Mouse (Mus musculus) E14TG2a.4 (cell line): ENCODE measurements around the gene Rbm33.

Experiments
- H3K27me3 ChIP-seq: 2 replicates; pipeline ENCODE4 v1.6.1; 2014; ENCODE audit warnings: low read length, control low read depth; ENCODE audit not compliant: insufficient read depth
- H3K36me3 ChIP-seq: 2 replicates; pipeline ENCODE4 v1.6.1; 2014; ENCODE audit warnings: low read length, control low read depth; ENCODE audit not compliant: insufficient read depth
- H3K4me1 ChIP-seq: replicated peaks from 2 replicates; pipeline ENCODE4 v1.6.1; 2014; ENCODE audit warnings: low read depth, low read length, control low read depth
- H3K4me3 ChIP-seq: replicated peaks from 2 replicates; pipeline ENCODE4 v1.5.1; 2014; ENCODE audit warnings: mild to moderate bottlenecking, low read length
- H3K9me3 ChIP-seq: 2 replicates; pipeline ENCODE4 v1.6.1; 2014; ENCODE audit warnings: low read length, control low read depth
- CTCF ChIP-seq: conservative IDR thresholded peaks from 2 replicates; pipeline ENCODE4 v1.5.1; 2014; ENCODE audit warnings: low read length
- NANOG ChIP-seq: IDR thresholded peaks from 2 replicates; pipeline ENCODE4 v1.6.1; 2014; ENCODE audit warnings: borderline replicate concordance, low read length, mixed read lengths
- POU5F1 ChIP-seq: IDR thresholded peaks from 2 replicates; pipeline ENCODE4 v1.6.1; 2014; ENCODE audit warnings: low read length, borderline replicate concordance

Gene Rbm33

GRCm38 (mm10) chr5:28388184-28388583, 71.3 kb downstream of the Rbm33 start:
- TF ChIP-seq CTCF (peak; percentile 85), NANOG (no peak), POU5F1 (no peak)
- Histone ChIP-seq H3K36me3 (peaks cover 83% of the 10 kb centered on the region), H3K4me1 (peaks cover 10% of the 10 kb centered on the region), H3K27me3 (no peaks in the 10 kb centered on the region), H3K9me3 (no peaks in the 10 kb centered on the region), H3K4me3 (no peak overlapping the region)

- TF ChIP-seq NANOG (no peak), CTCF (no peak), POU5F1 (no peak)
- Histone ChIP-seq H3K27me3 (no peaks in the 10 kb centered on the region), H3K4me3 (no peak overlapping the region)
These were observed 73.3 kb downstream of the Rbm33 start for GRCm38 (mm10) chr5:28390189-28390588.

DNA sequence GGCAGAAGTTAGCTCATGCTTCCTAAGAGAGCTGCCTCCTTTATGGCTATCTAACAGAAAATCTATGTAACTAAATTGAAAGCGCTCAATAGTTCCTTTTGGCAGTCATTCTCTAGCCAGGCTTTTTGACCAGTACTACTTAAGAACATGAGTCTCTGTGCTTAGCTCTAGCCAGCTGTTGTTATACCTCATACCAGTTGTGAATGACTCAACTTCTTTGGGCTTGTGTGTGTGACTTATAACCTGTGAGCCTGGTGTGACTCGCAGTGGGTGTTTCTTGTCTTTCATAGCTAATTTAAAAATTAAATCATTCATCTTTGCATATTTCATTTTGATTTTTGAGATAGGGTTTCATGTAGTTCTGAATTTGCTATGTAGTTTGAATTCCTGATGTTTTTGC, 80.4 kb downstream of the Rbm33 start:
- Histone ChIP-seq H3K27me3 (no peaks in the 10 kb centered on the region), H3K36me3 (peaks cover 59% of the 10 kb centered on the region), H3K4me3 (no peak overlapping the region), H3K4me1 (peaks cover 74% of the 10 kb centered on the region), H3K9me3 (no peaks in the 10 kb centered on the region)
- no peak for TF ChIP-seq POU5F1
- TF ChIP-seq NANOG: no peak
- TF ChIP-seq CTCF: no peak

More at GRCm38 (mm10) chr5:28390189-28390588, 73.3 kb downstream of the Rbm33 start:
- Histone ChIP-seq H3K4me1 (peaks cover 18% of the 10 kb centered on the region), H3K36me3 (peaks cover 92% of the 10 kb centered on the region), H3K9me3 (no peaks in the 10 kb centered on the region)

DNA sequence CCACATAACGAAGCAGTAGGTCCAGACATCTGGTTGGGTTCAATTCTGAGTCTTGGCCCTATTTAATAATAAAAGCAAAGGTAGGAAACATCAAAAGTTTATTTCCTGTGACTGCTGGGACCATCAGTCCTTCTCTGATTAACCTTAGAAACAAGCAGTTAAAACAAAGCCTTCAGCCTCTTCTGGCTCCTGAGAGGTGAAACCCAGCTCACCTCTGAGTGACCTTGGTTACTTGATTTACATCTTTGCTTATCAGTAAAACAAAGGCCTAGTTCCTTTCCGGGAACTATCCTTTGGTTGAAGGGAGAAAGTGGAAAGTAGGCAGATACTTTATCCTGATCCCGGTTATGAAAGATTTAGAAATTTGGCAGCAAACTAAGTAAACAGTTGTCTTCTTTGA, 81.8 kb downstream of the Rbm33 start:
- Histone ChIP-seq H3K4me1 (peaks cover 88% of the 10 kb centered on the region), H3K4me3 (peak overlapping the region; percentile 37), H3K27me3 (no peaks in the 10 kb centered on the region), H3K9me3 (no peaks in the 10 kb centered on the region), H3K36me3 (peaks cover 59% of the 10 kb centered on the region)
- TF ChIP-seq CTCF: no peak
- TF ChIP-seq NANOG: peak; percentile 57; the same call in 1 of the 2 replicates
- no peak for TF ChIP-seq POU5F1

- peaks cover 83% of the 10 kb centered on the region for H3K4me1 ChIP-seq
- peak overlapping the region; percentile 37 for H3K4me3 ChIP-seq
- no peaks in the 10 kb centered on the region for H3K9me3 ChIP-seq
- H3K27me3 ChIP-seq: no peaks in the 10 kb centered on the region
- TF ChIP-seq NANOG (no peak), CTCF (no peak), POU5F1 (no peak)
- H3K36me3 ChIP-seq: peaks cover 52% of the 10 kb centered on the region
These were observed 82.7 kb downstream of the Rbm33 start for GRCm38 (mm10) chr5:28399451-28400115.

GRCm38 (mm10) chr5:28402756-28403155, 85.8 kb downstream of the Rbm33 start:
- no peak overlapping the region for H3K4me3 ChIP-seq
- no peaks in the 10 kb centered on the region for H3K9me3 ChIP-seq
- H3K36me3 ChIP-seq: peaks cover 59% of the 10 kb centered on the region
- TF ChIP-seq POU5F1: no peak
- no peak for TF ChIP-seq NANOG
- no peak for TF ChIP-seq CTCF
- peaks cover 77% of the 10 kb centered on the region for H3K4me1 ChIP-seq
- H3K27me3 ChIP-seq: no peaks in the 10 kb centered on the region

GRCm38 (mm10) chr5:28406662-28407061, 89.7 kb downstream of the Rbm33 start:
- H3K9me3 ChIP-seq: no peaks in the 10 kb centered on the region
- no peak for TF ChIP-seq NANOG
- TF ChIP-seq POU5F1: no peak
- H3K4me3 ChIP-seq: no peak overlapping the region
- H3K36me3 ChIP-seq: peaks cover 86% of the 10 kb centered on the region
- peaks cover 38% of the 10 kb centered on the region for H3K4me1 ChIP-seq
- no peaks in the 10 kb centered on the region for H3K27me3 ChIP-seq

DNA sequence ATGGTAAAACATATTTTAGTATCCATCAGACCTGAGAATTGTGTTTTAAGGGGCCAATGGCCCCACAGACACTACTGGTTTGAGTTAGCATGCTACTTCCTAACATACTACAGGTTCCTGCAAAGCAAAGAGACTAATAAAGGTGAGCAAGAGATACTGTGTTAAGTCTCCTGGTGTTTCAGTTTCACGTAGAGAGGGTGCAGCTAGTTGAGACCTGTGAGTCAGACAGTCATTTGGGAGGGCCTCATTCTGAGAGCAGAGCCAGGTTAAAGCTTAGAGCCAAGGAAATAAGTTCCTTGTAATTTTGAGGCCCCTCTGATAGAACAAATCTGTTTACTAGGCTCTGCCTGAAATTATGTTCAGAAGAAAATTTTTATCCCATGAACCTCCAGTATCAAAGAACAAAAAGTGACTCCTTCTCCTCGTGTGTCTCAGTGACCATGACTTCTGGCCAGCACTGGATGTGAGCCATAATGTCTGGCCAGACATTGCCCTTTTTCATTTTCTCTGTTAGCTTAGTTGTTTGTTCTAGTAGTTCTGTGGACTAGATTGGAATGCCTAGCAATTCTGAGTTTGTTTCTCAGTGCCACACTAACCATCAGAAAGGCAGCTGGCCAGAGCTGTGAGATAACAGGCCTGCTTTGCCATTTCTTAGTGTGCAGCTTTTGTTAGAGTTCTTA, 95.2 kb downstream of the Rbm33 start:
- no peaks in the 10 kb centered on the region for H3K9me3 ChIP-seq
- 0 out of 2 replicates have a peak, but pooled peaks cover 3% of the 10 kb centered on the region for H3K4me1 ChIP-seq
- H3K27me3 ChIP-seq: no peaks in the 10 kb centered on the region
- TF ChIP-seq CTCF (no peak), NANOG (no peak), POU5F1 (no peak)
- H3K4me3 ChIP-seq: no peak overlapping the region
- peaks cover 99% of the 10 kb centered on the region for H3K36me3 ChIP-seq

DNA sequence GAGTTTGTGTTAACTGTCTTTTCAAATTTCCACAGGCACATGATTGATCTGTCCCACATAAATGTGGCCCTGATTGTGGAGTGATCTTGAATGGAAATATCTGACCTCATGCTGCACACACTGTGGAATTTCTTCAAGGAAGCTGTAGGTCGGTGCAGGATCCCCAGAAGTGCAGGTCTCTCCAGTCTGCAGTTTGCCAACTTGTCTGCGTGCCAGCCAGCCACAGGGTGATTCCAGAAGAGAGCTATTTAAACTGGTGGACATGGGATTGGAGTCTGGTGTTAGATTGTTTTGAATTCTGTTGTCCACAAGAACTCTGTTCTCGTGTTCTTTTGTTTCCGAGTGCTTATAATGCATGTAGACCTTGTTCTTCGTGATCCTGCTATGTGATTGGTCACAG, 96.6 kb downstream of the Rbm33 start:
- no peak for TF ChIP-seq CTCF
- Histone ChIP-seq H3K36me3 (peaks cover 98% of the 10 kb centered on the region), H3K27me3 (no peaks in the 10 kb centered on the region), H3K4me1 (peaks cover 7% of the 10 kb centered on the region; the same call in 1 of the 2 replicates), H3K9me3 (no peaks in the 10 kb centered on the region), H3K4me3 (no peak overlapping the region)
